Mouse (Mus musculus) brain, embryonic 14.5 days (tissue): ENCODE measurements around the gene Dlx3.

Source experiments
- CTCF ChIP-seq: fragments of 200-500 bp; IDR thresholded peaks from 2 replicates; pipeline ENCODE4 v1.5.1; 2012; ENCODE audit warnings: inconsistent platforms, mild to moderate bottlenecking, moderate library complexity, borderline replicate concordance; ENCODE audit not compliant: insufficient read depth, insufficient read length; ENCODE audit errors: extremely low read depth
- POLR2A ChIP-seq: fragments of 200-500 bp; IDR thresholded peaks from 2 replicates; pipeline ENCODE4 v1.6.1; 2012; ENCODE audit warnings: mild to moderate bottlenecking, inconsistent platforms, borderline replicate concordance; ENCODE audit not compliant: poor library complexity, insufficient read depth, insufficient read length, severe bottlenecking; ENCODE audit errors: extremely low read depth

DNA sequence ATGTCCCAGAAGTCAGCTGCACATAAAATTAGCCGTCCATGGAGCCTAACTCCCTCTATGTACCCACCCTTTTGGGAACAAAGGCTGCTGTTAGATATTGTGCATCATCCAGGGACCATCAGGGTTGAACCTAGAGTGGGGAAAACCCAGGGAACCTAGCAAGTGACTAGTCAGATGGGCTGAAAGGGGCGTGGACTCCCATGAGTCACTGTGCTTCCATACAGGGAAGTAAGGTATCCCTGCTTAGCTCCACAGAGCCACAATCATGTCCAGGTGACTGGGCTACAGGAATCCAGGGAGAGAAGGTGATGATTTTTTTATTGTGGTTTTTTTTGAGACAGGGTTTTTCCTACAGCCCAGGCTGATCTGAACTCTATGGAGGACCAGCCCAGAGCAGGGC lies 10.9 kb upstream of the Dlx3 start:
- no peak for TF ChIP-seq CTCF
- TF ChIP-seq POLR2A = no peak
